Mouse (Mus musculus) gastrocnemius, postnatal 4 days (tissue): Measurements from ENCODE around the gene Otogl. TPM values are rescaled to one million over a fixed set of nuclear protein-coding genes. Genes with fewer than 3 reads are reported as not detected.

Source experiments
- DNase-seq, 2 experiments: peaks; one replicate each; pipeline ENCODE4 v3.0.0; 2021 to 2022; ENCODE audit warnings: low spot score in 2 of 2, mixed read lengths in 2 of 2
- long read RNA-seq, 2 experiments: library from polyadenylated mRNA; stranded (forward); transcript quantifications; one replicate each; pipeline ENCODE4 v2.0.0; 2021
- total RNA-seq, 2 experiments: library from RNA; stranded (reverse); gene quantifications; 2 replicates each; pipeline ENCODE4 v1.2.3; 2021

Gene Otogl
- total RNA-seq: under 1 TPM; 0.10 to 0.13 TPM
- long read RNA-seq, experiment 1, partial matches to known transcripts: 1 of 1 reads
- long read RNA-seq, experiment 1, other reads (novel, unspliced or antisense): 0 of 1 reads
- long read RNA-seq, experiment 2: 0 reads

DNA sequence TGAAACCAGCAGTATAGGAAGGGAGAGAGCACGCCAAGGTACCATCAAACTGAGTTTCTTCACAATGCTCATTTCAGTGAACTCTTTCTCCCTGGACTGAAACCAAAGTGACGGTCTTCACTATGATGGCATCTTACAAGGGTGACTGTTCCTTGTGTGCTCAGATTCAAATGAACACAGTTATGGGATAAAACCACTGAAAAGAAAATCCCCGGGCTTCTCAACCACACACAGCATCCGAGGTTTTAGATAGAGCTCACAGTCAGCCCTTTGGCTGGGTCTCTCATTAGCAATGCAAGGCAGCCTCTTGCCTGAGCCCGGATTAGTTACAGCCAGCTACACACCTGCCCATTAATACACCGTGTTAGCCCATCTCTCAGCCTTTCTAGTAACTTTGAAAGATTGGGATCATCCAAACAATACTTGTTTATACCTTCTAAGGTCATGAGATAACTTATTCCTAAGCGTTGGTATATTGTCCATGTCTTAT lies at the start of gene Otogl:
Otogl (minus strand) TSS at position 51 of the 490 bp plus-strand sequence.
- DNase-seq: no peak

DNA sequence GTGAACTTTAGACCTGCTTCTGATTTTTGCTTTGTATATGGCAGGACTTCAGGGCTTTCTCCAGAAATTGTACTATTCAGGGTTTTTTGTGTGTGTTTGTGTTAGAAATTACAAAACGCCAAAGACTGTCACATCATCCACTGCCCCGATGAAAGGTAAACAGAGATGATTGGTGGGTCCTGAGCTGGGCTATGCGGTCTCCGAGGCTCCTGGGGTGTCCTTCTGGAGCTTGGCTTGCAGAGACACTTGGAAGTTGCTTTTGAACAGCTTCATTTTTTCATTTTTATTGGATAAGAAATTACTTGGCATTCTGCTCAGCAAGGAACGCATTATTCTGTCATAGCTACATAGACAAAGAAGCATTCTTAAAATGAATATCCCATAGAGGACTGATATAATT lies 44.7 kb upstream of the Otogl start:
- no peak for DNase-seq

GRCm38 (mm10) chr10:107954444-107954843 lies 42.5 kb upstream of the Otogl start:
- no peak for DNase-seq

DNA sequence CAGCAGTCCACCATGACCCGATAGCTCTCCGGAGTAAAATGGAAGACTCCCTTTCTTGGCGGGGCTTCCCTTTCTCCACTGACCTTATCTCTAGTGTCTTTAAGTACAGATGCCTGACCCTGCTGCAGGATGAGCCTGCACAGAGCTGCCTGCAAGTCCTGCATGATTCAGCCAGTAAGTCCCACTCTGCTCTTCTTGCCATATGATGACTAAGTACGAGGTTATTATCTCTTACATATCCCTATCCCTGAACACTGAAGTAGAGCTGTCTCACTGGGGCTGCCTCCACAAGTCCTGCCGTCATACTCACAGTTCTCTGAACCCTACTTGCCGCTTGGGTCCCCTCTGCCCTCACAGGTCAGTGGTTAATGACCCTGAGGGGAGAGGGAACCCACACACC lies 39.7 kb upstream of the Otogl start:
- no peak for DNase-seq

- no peak for DNase-seq
These were observed 38.0 kb upstream of the Otogl start for GRCm38 (mm10) chr10:107949945-107950344.

- DNase-seq: no peak
These were observed 36.7 kb upstream of the Otogl start for GRCm38 (mm10) chr10:107948647-107949046.

DNA sequence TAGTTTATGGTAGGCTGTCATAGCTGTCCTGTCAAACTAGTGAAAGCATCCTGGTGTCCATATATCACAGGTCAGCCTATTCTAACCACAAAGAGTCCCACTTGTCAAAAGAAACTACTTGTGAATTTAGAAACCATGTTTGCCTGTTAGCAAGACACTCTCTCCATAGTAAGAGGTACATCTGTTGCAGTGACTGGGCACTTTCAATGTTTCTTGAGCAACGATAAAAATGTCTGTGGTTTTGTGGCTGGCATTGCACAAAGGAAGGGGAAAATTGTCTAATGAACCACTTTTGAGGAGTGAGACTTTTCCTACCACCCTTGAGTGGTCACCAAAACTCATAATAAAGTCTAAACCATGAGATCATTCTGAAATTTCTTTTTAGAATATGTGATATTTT lies 36.1 kb upstream of the Otogl start:
- no peak for DNase-seq

GRCm38 (mm10) chr10:107946348-107946747 lies 34.4 kb upstream of the Otogl start:
- DNase-seq: no peak

- DNase-seq: no peak
These were observed 31.9 kb upstream of the Otogl start for GRCm38 (mm10) chr10:107943859-107944258.

- DNase-seq: no peak
These were observed 29.4 kb upstream of the Otogl start for GRCm38 (mm10) chr10:107941188-107941900.

GRCm38 (mm10) chr10:107940302-107940701 lies 28.4 kb upstream of the Otogl start:
- no peak for DNase-seq

GRCm38 (mm10) chr10:107939821-107940220 lies 27.9 kb upstream of the Otogl start:
- no peak for DNase-seq

- no peak for DNase-seq
These were observed 22.1 kb upstream of the Otogl start for GRCm38 (mm10) chr10:107934055-107934454.

DNA sequence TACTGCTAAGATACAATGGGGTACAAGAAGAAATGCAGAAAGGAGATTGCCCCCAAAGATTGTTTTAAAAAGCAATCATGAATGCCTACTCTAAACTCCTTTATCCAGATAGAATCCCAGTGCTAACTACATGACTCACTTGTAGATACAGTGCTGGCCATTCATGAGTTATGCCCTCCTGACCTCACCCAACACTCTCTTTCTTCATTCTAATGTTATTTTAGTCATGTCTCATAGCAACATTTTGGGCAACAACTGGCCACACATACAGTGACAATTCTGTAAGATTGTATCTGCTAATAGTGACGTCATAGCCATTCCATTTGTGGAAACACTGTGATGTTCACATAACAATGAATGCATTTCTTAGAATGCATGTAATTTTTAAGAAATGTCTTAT lies 21.6 kb upstream of the Otogl start:
- no peak for DNase-seq

GRCm38 (mm10) chr10:107931833-107932828 lies 20.2 kb upstream of the Otogl start:
- peak in 1 of 2 experiments; percentile 24 for DNase-seq

DNA sequence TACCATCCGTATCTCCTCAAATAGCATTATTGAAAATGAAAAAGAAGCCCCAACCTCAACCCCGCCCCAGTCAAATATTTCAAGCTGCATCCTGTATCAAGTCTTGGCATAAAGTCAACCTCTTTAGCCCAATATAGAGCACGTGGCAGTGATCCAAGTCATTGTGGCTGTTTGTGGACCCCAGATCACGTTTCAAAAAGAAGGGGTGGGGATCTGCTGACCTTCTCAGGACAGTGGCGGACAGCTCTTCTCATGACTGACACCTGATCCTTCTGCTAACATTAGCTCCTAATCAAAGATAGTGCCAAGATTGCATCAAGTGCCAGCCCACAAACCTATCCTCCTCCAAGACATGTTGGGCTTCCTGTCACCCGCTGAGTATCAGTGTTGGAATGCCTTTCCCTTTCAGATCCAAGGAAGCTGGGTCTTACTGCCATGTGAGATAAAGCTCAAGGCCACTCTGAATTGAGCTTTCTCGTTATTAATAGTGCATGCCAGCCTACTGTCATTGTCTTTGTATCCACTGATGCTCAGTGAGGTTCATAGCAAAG lies 18.6 kb upstream of the Otogl start:
- peak in 1 of 2 experiments; percentile 26 for DNase-seq

DNA sequence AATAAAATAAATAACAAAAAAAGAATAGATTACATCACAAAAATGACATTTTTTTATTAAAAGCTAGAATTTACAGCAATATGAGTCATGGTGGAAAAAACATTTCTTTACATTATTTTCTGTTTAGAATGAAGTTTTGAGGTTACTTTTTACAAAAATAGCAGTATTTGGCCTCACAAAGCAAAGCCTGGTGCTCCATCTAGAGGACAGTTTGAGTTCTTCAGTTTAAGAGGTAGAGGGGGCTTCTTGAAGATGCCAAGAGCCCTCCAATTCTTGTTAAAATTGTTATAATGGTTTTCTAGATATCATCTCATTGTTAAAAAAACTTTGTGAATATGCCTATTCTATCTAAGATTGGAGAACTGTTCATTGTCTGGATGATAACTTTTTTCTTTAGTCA lies 13.4 kb upstream of the Otogl start:
- no peak for DNase-seq

GRCm38 (mm10) chr10:107923860-107924259 lies 11.9 kb upstream of the Otogl start:
- no peak for DNase-seq

DNA sequence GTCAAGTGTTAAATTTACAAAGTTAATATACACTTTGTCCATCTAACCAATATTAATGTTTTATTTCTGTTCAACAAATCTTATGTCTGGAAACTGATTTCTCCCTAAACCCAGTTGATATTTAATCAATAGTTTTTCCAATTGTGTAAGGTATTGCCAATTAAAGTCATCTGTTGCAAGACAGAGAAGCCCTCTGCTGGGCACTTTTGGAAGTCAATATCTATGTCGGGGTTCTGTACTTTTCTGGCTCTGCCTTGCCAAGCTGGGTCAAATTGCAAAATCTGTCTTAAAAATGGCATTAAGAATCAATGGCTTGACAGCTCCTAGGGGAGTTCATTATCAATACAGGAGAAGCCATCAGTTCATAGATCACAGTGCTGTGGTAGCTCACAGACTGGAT lies 10.8 kb upstream of the Otogl start:
- no peak for DNase-seq

GRCm38 (mm10) chr10:107921549-107921948 lies 9.6 kb upstream of the Otogl start:
- no peak for DNase-seq

DNA sequence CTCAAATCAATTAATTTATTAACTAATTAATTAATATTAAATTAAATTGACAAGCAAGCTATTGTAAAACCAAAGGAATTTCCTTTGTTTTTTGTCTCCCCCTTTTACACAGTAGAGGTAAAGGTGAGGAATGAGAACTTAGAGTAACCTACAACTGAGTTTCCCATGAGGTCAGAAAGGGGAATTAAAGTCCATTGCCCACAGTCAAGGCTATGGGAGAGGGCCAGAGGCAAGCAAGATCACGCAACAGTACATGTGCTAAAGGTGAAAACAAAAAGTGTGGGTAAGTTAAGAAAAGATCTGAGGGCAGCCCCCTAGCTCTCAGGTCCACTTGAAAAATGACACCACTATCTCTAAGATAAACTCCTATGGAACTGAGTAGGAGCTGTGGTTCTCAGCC lies 9.2 kb upstream of the Otogl start:
- no peak for DNase-seq
